Mouse (Mus musculus) midbrain, embryonic 14.5 days (tissue): ENCODE data around the gene Vamp2. TPM values are rescaled to one million over a fixed set of nuclear protein-coding genes. Genes with fewer than 3 reads are reported as not detected.

Source experiments
- ATAC-seq: fragments of 200-750 bp; cut with Nextera tagmentation; 2 replicates; pipeline ENCODE4 v1.8.0; 2017; ENCODE audit warnings: moderate number of reproducible peaks, moderate library complexity; ENCODE audit not compliant: low FRiP score, low TSS enrichment
- DNase-seq: peaks from one replicate; pipeline ENCODE4 v3.0.0-alpha.2; 2015
- H3K27ac ChIP-seq: fragments of 300-500 bp; sonication (generic); replicated peaks from 2 replicates; pipeline ENCODE4 v1.5.1; 2014; ENCODE audit warnings: mild to moderate bottlenecking, low read depth, low read length, moderate library complexity
- H3K27me3 ChIP-seq: fragments of 300-500 bp; sonication (generic); 2 replicates; pipeline ENCODE4 v1.6.1; 2014; ENCODE audit warnings: low read length, control low read depth, mixed read lengths; ENCODE audit not compliant: control insufficient read depth, insufficient read depth
- H3K36me3 ChIP-seq: fragments of 300-500 bp; sonication (generic); 2 replicates; pipeline ENCODE4 v1.6.1; 2014; ENCODE audit warnings: low read length, control low read depth; ENCODE audit not compliant: control insufficient read depth, insufficient read depth
- H3K4me1 ChIP-seq: fragments of 300-500 bp; sonication (generic); 2 replicates; pipeline ENCODE4 v1.6.1; 2014; ENCODE audit warnings: mild to moderate bottlenecking, antibody characterized with exemption, low read length, control low read depth; ENCODE audit not compliant: control insufficient read depth, insufficient read depth
- H3K4me2 ChIP-seq: fragments of 300-500 bp; sonication (generic); 2 replicates; pipeline ENCODE4 v1.6.1; 2014; ENCODE audit warnings: mild to moderate bottlenecking, low read length, moderate library complexity
- H3K4me3 ChIP-seq: fragments of 300-500 bp; sonication (generic); replicated peaks from 2 replicates; pipeline ENCODE4 v1.5.1; 2014; ENCODE audit warnings: low read depth, low read length
- H3K9ac ChIP-seq: fragments of 300-500 bp; sonication (generic); replicated peaks from 2 replicates; pipeline ENCODE4 v1.6.1; 2014; ENCODE audit warnings: mild to moderate bottlenecking, low read length, moderate library complexity
- H3K9me3 ChIP-seq: fragments of 300-500 bp; sonication (generic); 2 replicates; pipeline ENCODE4 v1.6.1; 2016; ENCODE audit warnings: low read length, control low read depth, mixed read lengths; ENCODE audit not compliant: control insufficient read depth
- WGBS: fragments of 180-500 bp; shearing (Covaris S2); extraction: QIAGEN DNeasy Blood & Tissue Kit; methylation state at CpG from one replicate; pipeline ENCODE4 v1.1.7; 2014; 5-methylcytosine and 5-hydroxymethylcytosine counted together
- polyA plus RNA-seq: library from polyadenylated mRNA; unstranded; fragments of >200 nt; fragmentation: Nextera tagmentation; extraction: Ambion mirVana; gene quantifications from 2 replicates; pipeline ENCODE4 v1.2.1, GENCODE M21; 2014

Vamp2 gene
- polyA plus RNA-seq, 1 experiment from 2014 or later, result 260 TPM

DNA sequence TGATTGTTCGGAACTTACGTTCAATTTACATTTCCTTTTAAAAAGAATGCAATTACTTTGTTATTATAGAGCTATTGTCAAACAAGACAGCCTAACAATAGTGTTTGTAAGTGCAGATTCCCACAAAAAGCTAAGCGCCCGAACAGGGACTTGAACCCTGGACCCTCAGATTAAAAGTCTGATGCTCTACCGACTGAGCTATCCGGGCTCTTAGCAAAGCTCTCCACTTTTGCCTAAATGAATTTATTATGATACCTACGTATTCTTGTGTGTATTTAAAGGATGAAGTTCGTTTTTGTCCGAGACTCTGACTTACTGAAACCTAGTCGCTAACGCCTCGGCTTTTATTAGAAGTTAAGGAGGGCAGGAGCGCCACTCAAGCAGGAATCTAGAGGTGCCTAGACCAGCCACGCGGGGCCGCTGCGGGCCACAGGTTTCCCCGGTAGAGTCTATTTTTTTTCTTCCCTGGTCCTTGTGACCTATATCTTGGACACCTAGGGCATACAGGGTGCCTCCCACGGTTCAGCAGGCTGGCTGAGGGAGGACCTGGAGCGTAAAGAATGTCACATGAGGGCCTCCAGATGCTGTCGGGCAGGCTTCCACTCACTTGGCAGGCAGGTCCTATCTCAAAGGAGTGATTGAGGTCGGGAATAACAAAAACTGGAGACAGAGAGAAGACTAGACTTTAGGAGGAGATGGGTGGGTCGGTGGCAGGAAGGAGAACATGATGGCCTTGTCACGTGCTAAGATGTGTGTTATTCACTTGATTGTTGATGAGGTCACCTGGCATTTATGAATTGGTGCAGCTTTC is 37.0 kb downstream of the Vamp2 start:
- Histone ChIP-seq H3K27ac (peak overlapping the region; percentile 82), H3K4me2 (peak overlapping the region; percentile 85), H3K4me1 (peaks cover 11% of the 10 kb centered on the region), H3K9ac (peak overlapping the region; percentile 54), H3K9me3 (no peaks in the 10 kb centered on the region), H3K4me3 (peak overlapping the region; percentile 57), H3K36me3 (no peaks in the 10 kb centered on the region), H3K27me3 (peaks cover 4% of the 10 kb centered on the region; the same call in 1 of the 2 replicates)
- under 1% methylated on average over 24 of the region's 24 CpGs for WGBS
- peak; percentile 95 for DNase-seq
- peak; percentile 44 for ATAC-seq

DNA sequence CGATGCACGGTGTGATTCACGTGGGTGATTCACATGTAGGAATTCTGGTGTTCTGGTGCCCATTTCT is 37.4 kb downstream of the Vamp2 start, which contains the start of gene Aloxe3:
TSS of gene Aloxe3 (plus strand) at position 45 of the 67 bp plus-strand sequence.
- peaks cover 3% of the 10 kb centered on the region; the same call in 1 of the 2 replicates for H3K27me3 ChIP-seq
- H3K27ac ChIP-seq, result peak within 1 kb of the TSS; percentile 82
- no peak for ATAC-seq
- no peaks in the 10 kb centered on the region for H3K36me3 ChIP-seq
- WGBS, result 4% methylated on average over 3 of the region's 3 CpGs
- peak within 1 kb of the TSS; percentile 57 for H3K4me3 ChIP-seq
- peak within 1 kb of the TSS; percentile 54 for H3K9ac ChIP-seq
- H3K4me1 ChIP-seq, result peaks cover 10% of the 10 kb centered on the region; the same call in 1 of the 2 replicates
- peak within 1 kb of the TSS; percentile 85 for H3K4me2 ChIP-seq
- no peak for DNase-seq
- no peaks in the 10 kb centered on the region for H3K9me3 ChIP-seq

DNA sequence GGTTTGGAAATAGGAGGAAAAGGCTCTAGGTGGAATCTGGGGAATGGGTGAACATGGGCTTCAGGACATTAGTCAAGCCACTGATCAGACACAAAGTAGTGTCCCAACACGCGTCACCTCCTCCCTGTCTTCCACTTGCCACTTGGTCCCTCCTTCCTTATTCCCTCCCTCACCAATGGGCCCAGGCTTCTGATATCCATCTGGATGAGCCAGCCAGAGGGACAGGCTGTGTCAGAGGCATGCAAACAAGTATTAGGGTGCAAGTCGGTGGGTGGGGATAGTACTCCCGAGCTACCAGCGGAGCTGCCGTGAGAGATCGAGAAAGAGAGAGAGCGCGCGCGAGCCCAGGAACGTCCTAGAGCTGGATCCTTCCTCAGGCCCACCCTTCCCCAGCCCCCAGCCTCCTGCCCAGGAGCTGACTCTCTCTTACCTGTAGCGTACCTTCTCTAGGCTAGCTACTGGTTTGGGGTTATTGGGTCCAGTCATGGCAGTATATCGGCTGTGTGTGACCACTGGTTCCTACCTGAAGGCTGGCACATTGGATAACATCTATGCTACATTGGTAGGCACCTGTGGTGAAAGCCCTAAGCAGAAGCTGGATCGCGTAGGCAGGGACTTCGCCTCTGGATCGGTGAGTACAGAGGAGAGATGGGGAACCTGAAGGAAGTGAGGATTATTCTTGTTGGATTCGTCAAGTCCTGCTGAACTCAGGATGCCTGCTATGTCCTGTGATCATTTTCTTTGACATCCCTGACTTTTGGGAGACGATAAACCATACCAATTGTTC is 37.8 kb downstream of the Vamp2 start:
- Histone ChIP-seq H3K4me2 (peak overlapping the region; percentile 85), H3K4me1 (peaks cover 10% of the 10 kb centered on the region; the same call in 1 of the 2 replicates), H3K4me3 (peak overlapping the region; percentile 57), H3K9ac (peak overlapping the region; percentile 54), H3K27me3 (no peaks in the 10 kb centered on the region; the same call in 1 of the 2 replicates), H3K36me3 (no peaks in the 10 kb centered on the region), H3K9me3 (no peaks in the 10 kb centered on the region), H3K27ac (peak overlapping the region; percentile 82)
- DNase-seq (peak; percentile 55), ATAC-seq (no peak)
- 8% methylated on average over 20 of the region's 20 CpGs for WGBS

DNA sequence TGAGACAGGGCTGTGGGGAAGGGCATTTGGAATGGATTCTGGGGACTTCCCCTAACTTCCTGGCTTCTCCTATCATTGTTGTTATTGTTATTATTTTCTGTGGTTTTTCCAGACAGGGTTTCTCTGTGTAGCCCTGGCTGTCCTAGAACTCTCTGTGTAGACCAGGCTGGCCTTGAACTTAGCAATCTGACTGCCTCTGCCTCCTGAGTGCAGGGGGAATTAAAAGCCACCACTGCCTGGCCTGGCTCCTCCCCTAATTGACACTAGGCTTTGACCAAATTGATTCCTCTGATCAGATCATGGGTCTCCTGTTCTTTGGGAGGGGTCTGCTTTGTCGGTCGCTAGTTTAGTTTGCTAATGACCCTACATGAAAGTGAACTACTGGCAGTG is 38.4 kb downstream of the Vamp2 start:
- Histone ChIP-seq H3K4me3 (peak overlapping the region; percentile 57; the same call in 1 of the 2 replicates), H3K27me3 (no peaks in the 10 kb centered on the region), H3K27ac (no peak overlapping the region), H3K9me3 (no peaks in the 10 kb centered on the region), H3K4me2 (peak overlapping the region; percentile 85), H3K9ac (no peak overlapping the region; the same call in 1 of the 2 replicates), H3K36me3 (no peaks in the 10 kb centered on the region), H3K4me1 (peaks cover 6% of the 10 kb centered on the region; the same call in 1 of the 2 replicates)
- WGBS, result 51% methylated on average over 2 of the region's 2 CpGs
- ATAC-seq, result no peak
- no peak for DNase-seq

DNA sequence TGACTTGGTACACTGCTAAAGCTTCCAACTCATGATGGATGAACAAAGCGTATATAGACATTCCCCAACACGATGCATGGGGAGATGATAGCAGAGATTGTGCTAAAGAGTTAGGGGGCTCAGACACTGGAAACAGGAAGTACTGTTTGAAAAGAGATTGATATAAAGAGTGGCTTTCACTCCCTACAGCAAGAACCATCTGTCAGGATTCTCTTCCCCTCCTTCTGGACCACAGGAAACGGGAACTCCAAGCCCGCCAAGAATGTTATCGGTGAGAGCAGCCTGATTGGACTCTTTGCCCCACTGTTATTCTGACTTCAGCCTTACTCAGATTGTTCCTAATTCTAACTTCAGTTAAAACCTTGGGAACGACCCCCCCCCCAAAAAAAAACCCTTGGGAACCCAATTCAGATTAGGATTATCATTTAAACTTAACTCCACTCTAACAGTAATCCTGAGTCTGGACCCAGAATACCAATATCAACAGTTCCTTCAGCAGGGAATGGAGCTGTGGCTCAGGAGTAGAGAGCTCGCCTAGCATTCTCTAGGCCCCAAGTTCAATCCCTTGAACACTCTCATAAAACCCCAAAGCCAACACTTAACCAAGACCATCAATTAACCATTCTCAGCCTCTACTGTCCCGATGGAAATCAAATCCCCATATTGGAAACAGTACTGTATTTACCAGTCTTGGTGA is 40.3 kb downstream of the Vamp2 start:
- DNase-seq (no peak), ATAC-seq (no peak)
- 0 out of 2 replicates have a peak, but pooled peaks cover 4% of the 10 kb centered on the region for H3K4me1 ChIP-seq
- H3K4me2 ChIP-seq, result no peak overlapping the region
- H3K9me3 ChIP-seq, result no peaks in the 10 kb centered on the region
- no peak overlapping the region for H3K9ac ChIP-seq
- no peak overlapping the region for H3K4me3 ChIP-seq
- WGBS, result 75% methylated on average over 8 of the region's 8 CpGs
- H3K27me3 ChIP-seq, result no peaks in the 10 kb centered on the region
- no peaks in the 10 kb centered on the region for H3K36me3 ChIP-seq
- no peak overlapping the region for H3K27ac ChIP-seq

DNA sequence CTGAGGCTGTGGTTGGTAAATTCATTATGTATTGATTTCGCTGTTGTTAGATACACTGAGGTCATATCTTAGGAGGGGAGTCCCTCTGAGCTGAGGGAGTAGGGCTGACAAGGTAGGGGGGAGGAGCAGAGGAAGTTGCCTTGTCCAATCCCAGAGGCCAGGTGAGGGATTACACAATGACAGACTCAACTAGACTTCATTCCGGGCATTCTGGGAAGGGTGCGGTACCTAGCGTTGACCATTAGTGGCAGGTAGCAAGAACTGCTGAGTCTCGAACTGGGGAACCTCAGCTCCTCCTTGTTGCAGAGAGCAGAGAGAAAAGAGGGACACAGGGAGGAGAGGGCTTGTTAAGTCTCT is 45.3 kb downstream of the Vamp2 start:
- Histone ChIP-seq H3K27me3 (no peaks in the 10 kb centered on the region), H3K9ac (no peak overlapping the region), H3K9me3 (no peaks in the 10 kb centered on the region), H3K4me3 (peak overlapping the region; percentile 39), H3K4me1 (peaks cover 4% of the 10 kb centered on the region; the same call in 1 of the 2 replicates), H3K4me2 (peak overlapping the region; percentile 65), H3K36me3 (no peaks in the 10 kb centered on the region), H3K27ac (no peak overlapping the region)
- no peak for ATAC-seq
- no peak for DNase-seq
- WGBS, result 16% methylated on average over 5 of the region's 5 CpGs

DNA sequence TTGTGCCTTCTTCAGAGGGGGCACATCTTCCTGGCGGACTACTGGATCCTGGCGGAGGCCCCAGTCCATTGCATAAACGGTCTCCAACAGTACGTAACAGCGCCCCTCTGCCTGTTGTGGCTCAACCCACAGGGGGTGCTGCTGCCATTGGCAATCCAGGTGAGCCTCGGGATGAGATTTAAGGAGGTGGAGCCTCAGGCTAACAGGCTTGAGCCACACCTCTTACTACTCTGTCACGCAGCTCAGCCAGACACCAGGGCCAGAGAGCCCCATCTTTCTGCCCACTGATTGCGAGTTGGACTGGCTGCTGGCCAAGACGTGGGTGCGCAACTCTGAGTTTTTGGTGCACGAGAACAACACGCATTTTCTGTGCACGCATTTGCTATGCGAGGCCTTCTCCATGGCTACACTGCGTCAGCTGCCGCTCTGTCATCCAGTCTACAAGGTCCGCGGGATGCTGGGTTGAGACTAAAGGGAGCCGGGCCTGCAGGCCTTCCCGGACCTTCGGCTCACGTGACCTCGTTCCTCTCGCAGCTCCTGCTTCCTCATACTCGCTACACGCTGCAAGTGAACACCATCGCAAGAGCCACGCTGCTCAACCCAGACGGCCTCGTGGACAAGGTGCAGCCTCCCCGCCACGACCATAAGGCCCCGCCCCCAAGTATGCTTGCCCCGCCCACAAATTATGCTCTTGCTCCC is 45.8 kb downstream of the Vamp2 start:
- 1% methylated on average over 34 of the region's 34 CpGs for whole genome bisulfite sequencing
- peaks cover 4% of the 10 kb centered on the region; the same call in 1 of the 2 replicates for H3K4me1 ChIP-seq
- ATAC-seq, result peak; percentile 34; the same call in 1 of the 2 replicates
- H3K36me3 ChIP-seq, result no peaks in the 10 kb centered on the region
- H3K27ac ChIP-seq, result no peak overlapping the region; the same call in 1 of the 2 replicates
- H3K4me2 ChIP-seq, result peak overlapping the region; percentile 65
- H3K9me3 ChIP-seq, result no peaks in the 10 kb centered on the region
- peak overlapping the region; percentile 36 for H3K9ac ChIP-seq
- H3K4me3 ChIP-seq, result peak overlapping the region; percentile 39
- no peaks in the 10 kb centered on the region for H3K27me3 ChIP-seq
- peak; percentile 71 for DNase-seq

DNA sequence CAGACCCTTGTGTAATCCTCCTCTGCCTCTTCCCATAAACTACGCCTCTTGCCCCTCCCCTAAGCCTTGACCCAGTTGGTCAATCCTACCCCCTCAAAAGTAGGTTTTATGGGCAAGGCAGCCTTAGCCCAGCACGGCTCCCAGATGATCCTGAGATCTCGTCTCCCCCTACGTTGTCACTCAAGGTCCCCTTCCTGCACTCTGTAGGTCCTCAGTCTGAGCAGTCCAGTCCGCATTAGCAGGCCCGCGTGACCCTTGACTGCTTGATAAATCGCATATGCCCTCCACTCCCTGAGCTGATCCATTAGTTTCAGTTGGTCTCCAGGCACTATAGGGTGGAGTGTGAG is 46.3 kb downstream of the Vamp2 start:
- 33% methylated on average over 8 of the region's 8 CpGs for WGBS
- no peak for ATAC-seq
- peak overlapping the region; percentile 36; the same call in 1 of the 2 replicates for H3K9ac ChIP-seq

More for the DNA sequence above, 46.3 kb downstream of the Vamp2 start:
- no peaks in the 10 kb centered on the region for H3K9me3 ChIP-seq
- H3K4me1 ChIP-seq, result peaks cover 4% of the 10 kb centered on the region; the same call in 1 of the 2 replicates
- H3K36me3 ChIP-seq, result no peaks in the 10 kb centered on the region
- H3K27me3 ChIP-seq, result no peaks in the 10 kb centered on the region
- H3K4me2 ChIP-seq, result peak overlapping the region; percentile 65
- no peak overlapping the region for H3K27ac ChIP-seq
- H3K4me3 ChIP-seq, result peak overlapping the region; percentile 39
- no peak for DNase-seq
